In genomic region chr4:42954297-42954696, GRCm38 (mm10) we compare ENCODE assay signal across 8 mouse cellular contexts. TPM values are rescaled to one million over a fixed set of nuclear protein-coding genes. Genes with fewer than 3 reads are reported as not detected.
DNase-seq lines count a peak whose midpoint lies in the region; ATAC-seq and TF ChIP-seq lines count a peak whose summit lies in the region.

No protein-coding gene starts in this region.

- H3K27ac ChIP-seq in bone marrow macrophage, adult 2 months (ENCODE audit: insufficient read depth, low read depth, low read length) = no peak overlapping the region
- peak overlapping the region; percentile 88 for H3K27ac ChIP-seq in forebrain, embryonic 12.5 days

- no peak overlapping the region for H3K4me3 ChIP-seq in G1E (ENCODE audit: low read depth, low read length)
- H3K4me3 ChIP-seq in bone marrow macrophage, adult 2 months (ENCODE audit: insufficient read depth, low read length) = no peak overlapping the region
- H3K4me3 ChIP-seq in forebrain, embryonic 12.5 days (replicated peaks) = peak overlapping the region; percentile 23

- peaks cover 17% of the 10 kb centered on the region for H3K36me3 ChIP-seq in G1E (replicated peaks)
- peaks cover 33% of the 10 kb centered on the region for H3K36me3 ChIP-seq in forebrain, embryonic 12.5 days (replicated peaks)

- peaks cover 70% of the 10 kb centered on the region for H3K4me1 ChIP-seq in G1E (ENCODE audit: insufficient read depth, low read depth, low read length)
- H3K4me1 ChIP-seq in bone marrow macrophage, adult 2 months (ENCODE audit: control insufficient read depth, insufficient read depth, low read length) = peaks cover 4% of the 10 kb centered on the region
- peaks cover 49% of the 10 kb centered on the region for H3K4me1 ChIP-seq in forebrain, embryonic 12.5 days

- H3K9ac ChIP-seq in forebrain, embryonic 12.5 days = peak overlapping the region; percentile 47

- TF ChIP-seq CTCF in G1E (IDR thresholded peaks at IDR 0.05; ENCODE audit: low read depth, low read length) = peak; percentile 98
- peak; percentile 91 for TF ChIP-seq CTCF in bone marrow macrophage, adult 2 months (IDR thresholded peaks at IDR 0.05; ENCODE audit: low read depth, low read length)

- H3K9me3 ChIP-seq in G1E (replicated peaks) = no peaks in the 10 kb centered on the region
- no peaks in the 10 kb centered on the region for H3K9me3 ChIP-seq in forebrain, embryonic 12.5 days

- WGBS in forebrain, embryonic 12.5 days = 2% methylated on average over 10 of the region's 10 CpGs

- TF ChIP-seq POLR2A in bone marrow macrophage, adult 2 months (IDR thresholded peaks at IDR 0.05; ENCODE audit: borderline replicate concordance, low read depth, low read length) = no peak

- ATAC-seq in G1E (ENCODE audit: extremely low read depth, insufficient number of reproducible peaks, low FRiP score, poor library complexity, severe bottlenecking) = no peak
- ATAC-seq in forebrain, embryonic 12.5 days (ENCODE audit: low FRiP score) = no peak
- peak; percentile 37 for ATAC-seq in megakaryocyte progenitor cell, adult 5-6 weeks (replicated peaks; ENCODE audit: poor library complexity)
- ATAC-seq in granulocyte monocyte progenitor cell, adult 5-6 weeks (replicated peaks; ENCODE audit: poor library complexity, severe bottlenecking) = no peak

- H3K27me3 ChIP-seq in G1E (ENCODE audit: insufficient read depth, low read length) = peaks cover 6% of the 10 kb centered on the region
- H3K27me3 ChIP-seq in forebrain, embryonic 12.5 days = no peaks in the 10 kb centered on the region

- peak overlapping the region; percentile 84 for H3K4me2 ChIP-seq in forebrain, embryonic 12.5 days

- intact Hi-C loops in heart, postnatal 10 days (cut with DNase I) = no loop called here

- DNase-seq in G1E (ENCODE audit: low spot score) = peak; percentile 35
- peak; percentile 89 to 91 for DNase-seq in heart, postnatal 10 days
- DNase-seq in layer of hippocampus, postnatal 25 days (ENCODE audit: extremely low spot score in 1 of 2, low spot score in 1 of 2) = peak; percentile 77 to 90
- peak; percentile 69 for DNase-seq in right cerebral cortex, postnatal 25 days

RNA-seq across cellular contexts. Expression of gene Dnajb5, which starts 4.7 kb away (rescaled TPM):
- total RNA-seq in G1E (2014; fragmentation: Nextera tagmentation) (4.1 and 7.5 TPM in 2 replicates), G1E (2017) (1.3 and 1.5 TPM in 2 replicates)
- polyA plus RNA-seq in G1E (2012) = 1.2 and 1.4 TPM in 2 replicates
- 11.7 and 13.5 TPM in 2 replicates for polyA plus RNA-seq in bone marrow macrophage, adult 2 months (2012; ENCODE audit: insufficient read depth, insufficient read length, missing spikeins)
- 26.0 and 32.3 TPM in 2 replicates for polyA plus RNA-seq in forebrain, embryonic 12.5 days (2016; fragmentation: Nextera tagmentation; extraction: Ambion mirVana)
- 10 to 100 TPM; 61.8 to 68.9 TPM for total RNA-seq in heart, postnatal 10 days (2021)
- total RNA-seq in layer of hippocampus, postnatal 25 days (2021) = 100 to 1,000 TPM; 208 to 224 TPM
- total RNA-seq in megakaryocyte progenitor cell, adult 5-6 weeks (2015) = 2.2 and 4.5 TPM in 2 replicates
- 0.98 and 1.1 TPM in 2 replicates for total RNA-seq in megakaryocyte progenitor cell, adult 5-6 weeks (2017)
- 4.4 and 16.3 TPM in 2 replicates for total RNA-seq in granulocyte monocyte progenitor cell, adult 5-6 weeks (2014; fragmentation: Nextera tagmentation)
- total RNA-seq in granulocyte monocyte progenitor cell, adult 5-6 weeks (2017) = 1.0 and 1.1 TPM in 2 replicates

RNA-seq across cellular contexts. Expression of gene 1700022I11Rik, which starts 15.1 kb away (rescaled TPM):
- total RNA-seq in G1E (2014; fragmentation: Nextera tagmentation) (not detected in 2 replicates), G1E (2017) (1.1 and 1.4 TPM in 2 replicates)
- polyA plus RNA-seq in G1E (2012) = 0.15 TPM in 1 of 2 replicates, not detected in the other
- not detected in 2 replicates for polyA plus RNA-seq in bone marrow macrophage, adult 2 months (2012; ENCODE audit: insufficient read depth, insufficient read length, missing spikeins)
- polyA plus RNA-seq in forebrain, embryonic 12.5 days (2016; fragmentation: Nextera tagmentation; extraction: Ambion mirVana) = 0.85 and 1.1 TPM in 2 replicates
- not detected for total RNA-seq in heart, postnatal 10 days (2021)
- total RNA-seq in layer of hippocampus, postnatal 25 days (2021) = not detected
- total RNA-seq in megakaryocyte progenitor cell, adult 5-6 weeks (2015) = not detected in 2 replicates
- 0.37 and 0.41 TPM in 2 replicates for total RNA-seq in megakaryocyte progenitor cell, adult 5-6 weeks (2017)
- total RNA-seq in granulocyte monocyte progenitor cell, adult 5-6 weeks (2014; fragmentation: Nextera tagmentation) = not detected in 2 replicates
- total RNA-seq in granulocyte monocyte progenitor cell, adult 5-6 weeks (2017) = 0.22 and 0.57 TPM in 2 replicates

RNA-seq across cellular contexts. Expression of gene Phf24, which starts 37.8 kb away (rescaled TPM):
- total RNA-seq in G1E (2014; fragmentation: Nextera tagmentation) = 1.8 TPM in 1 of 2 replicates, not detected in the other
- total RNA-seq in G1E (2017) = 0.29 and 0.98 TPM in 2 replicates
- 0.04 TPM in 2 replicates for polyA plus RNA-seq in G1E (2012)
- 0.20 and 0.70 TPM in 2 replicates for polyA plus RNA-seq in bone marrow macrophage, adult 2 months (2012; ENCODE audit: insufficient read depth, insufficient read length, missing spikeins)
- 4.2 and 5.4 TPM in 2 replicates for polyA plus RNA-seq in forebrain, embryonic 12.5 days (2016; fragmentation: Nextera tagmentation; extraction: Ambion mirVana)
- total RNA-seq in heart, postnatal 10 days (2021) = 1 to 10 TPM; 8.0 to 9.5 TPM
- total RNA-seq in layer of hippocampus, postnatal 25 days (2021) = 100 to 1,000 TPM; 137 to 149 TPM
- 0.30 and 0.46 TPM in 2 replicates for total RNA-seq in megakaryocyte progenitor cell, adult 5-6 weeks (2015)
- 0.03 and 0.79 TPM in 2 replicates for total RNA-seq in megakaryocyte progenitor cell, adult 5-6 weeks (2017)
- 0.11 and 0.21 TPM in 2 replicates for total RNA-seq in granulocyte monocyte progenitor cell, adult 5-6 weeks (2014; fragmentation: Nextera tagmentation)
- 0.04 and 1.0 TPM in 2 replicates for total RNA-seq in granulocyte monocyte progenitor cell, adult 5-6 weeks (2017)

RNA-seq across cellular contexts. Expression of gene Vcp, which starts 46.0 kb away (rescaled TPM):
- total RNA-seq in G1E (2014; fragmentation: Nextera tagmentation) (132 and 136 TPM in 2 replicates), G1E (2017) (211 and 261 TPM in 2 replicates)
- 223 and 236 TPM in 2 replicates for polyA plus RNA-seq in G1E (2012)
- polyA plus RNA-seq in bone marrow macrophage, adult 2 months (2012; ENCODE audit: insufficient read depth, insufficient read length, missing spikeins) = 157 and 165 TPM in 2 replicates
- 640 and 653 TPM in 2 replicates for polyA plus RNA-seq in forebrain, embryonic 12.5 days (2016; fragmentation: Nextera tagmentation; extraction: Ambion mirVana)
- 100 to 1,000 TPM; 306 to 324 TPM for total RNA-seq in heart, postnatal 10 days (2021)
- 100 to 1,000 TPM; 191 to 201 TPM for total RNA-seq in layer of hippocampus, postnatal 25 days (2021)
- total RNA-seq in megakaryocyte progenitor cell, adult 5-6 weeks (2015) = 126 and 153 TPM in 2 replicates
- total RNA-seq in megakaryocyte progenitor cell, adult 5-6 weeks (2017) = 268 and 294 TPM in 2 replicates
- 207 and 209 TPM in 2 replicates for total RNA-seq in granulocyte monocyte progenitor cell, adult 5-6 weeks (2014; fragmentation: Nextera tagmentation)
- 303 and 304 TPM in 2 replicates for total RNA-seq in granulocyte monocyte progenitor cell, adult 5-6 weeks (2017)

RNA-seq across cellular contexts. Expression of gene Fancg, which starts 56.0 kb away (rescaled TPM):
- total RNA-seq in G1E (2014; fragmentation: Nextera tagmentation) = 15.2 and 16.8 TPM in 2 replicates
- total RNA-seq in G1E (2017) = 12.9 and 18.7 TPM in 2 replicates
- 4.3 and 9.4 TPM in 2 replicates for polyA plus RNA-seq in G1E (2012)
- 13.3 and 23.9 TPM in 2 replicates for polyA plus RNA-seq in bone marrow macrophage, adult 2 months (2012; ENCODE audit: insufficient read depth, insufficient read length, missing spikeins)
- 21.6 and 26.7 TPM in 2 replicates for polyA plus RNA-seq in forebrain, embryonic 12.5 days (2016; fragmentation: Nextera tagmentation; extraction: Ambion mirVana)
- 1 to 10 TPM; 5.8 to 6.7 TPM for total RNA-seq in heart, postnatal 10 days (2021)
- total RNA-seq in layer of hippocampus, postnatal 25 days (2021) = 1 to 10 TPM; 7.7 to 8.7 TPM
- 18.3 and 19.3 TPM in 2 replicates for total RNA-seq in megakaryocyte progenitor cell, adult 5-6 weeks (2015)
- total RNA-seq in megakaryocyte progenitor cell, adult 5-6 weeks (2017) = 12.3 and 17.8 TPM in 2 replicates
- 19.9 and 29.0 TPM in 2 replicates for total RNA-seq in granulocyte monocyte progenitor cell, adult 5-6 weeks (2014; fragmentation: Nextera tagmentation)
- total RNA-seq in granulocyte monocyte progenitor cell, adult 5-6 weeks (2017) = 18.7 and 21.8 TPM in 2 replicates

Comparison
In these comparisons a context has a peak if more than half of its experiments do, and no peak if none do; other contexts are left out.
1. DNase-seq: peak in every context shown above with its lines; median percentile 90 in heart, postnatal 10 days; 84 in layer of hippocampus, postnatal 25 days; 69 in right cerebral cortex, postnatal 25 days; 35 in G1E.
2. RNA of gene Phf24, which starts 37.8 kb away (total RNA-seq): 137 to 149 TPM in layer of hippocampus, postnatal 25 days; 8.0 to 9.5 TPM in heart, postnatal 10 days, 0.04 to 1.0 TPM in granulocyte monocyte progenitor cell, adult 5-6 weeks, 0.29 to 1.8 TPM in G1E and 0.03 to 0.79 TPM in megakaryocyte progenitor cell, adult 5-6 weeks; every median in the first group is over 10 times any median in the second.